ENCODE assay signal across 24 mouse cellular contexts in genomic region chr7:91853653-91854052, GRCm38 (mm10).
"Had no signal": no experiment of that assay in that cellular context is flagged by ENCODE, and none has a peak within 500 bp of the region (broad histone marks: within the 10 kb centered on the region; RNA-seq: fewer than 3 reads in every experiment).

No protein-coding gene starts in this region.

- H3K4me1 ChIP-seq: hindbrain, embryonic 10.5 days; hindbrain, embryonic 12.5 days; intestine, embryonic 15.5 days; limb, embryonic 10.5 days; limb, embryonic 12.5 days had no signal

- H3K9me3 ChIP-seq: hindbrain, embryonic 10.5 days; hindbrain, embryonic 12.5 days; intestine, embryonic 15.5 days; limb, embryonic 10.5 days; limb, embryonic 12.5 days had no signal

- ATAC-seq: forebrain, embryonic 16.5 days; hindbrain, embryonic 16.5 days; inflammation-experienced regulatory T-cells, adult 6 months; intestine, embryonic 15.5 days; intestine, postnatal 0 days had no signal

- H3K27ac ChIP-seq: gastrocnemius, adult 2 months; heart, adult 2 months; hindbrain, embryonic 10.5 days; hindbrain, embryonic 12.5 days; hindbrain, embryonic 14.5 days; intestine, embryonic 15.5 days; layer of hippocampus, adult 2 months; left cerebral cortex, adult 2 months; limb, embryonic 10.5 days; limb, embryonic 12.5 days had no signal

- H3K4me3 ChIP-seq: gastrocnemius, adult 2 months; heart, adult 2 months; hindbrain, embryonic 10.5 days; hindbrain, embryonic 12.5 days; intestine, embryonic 15.5 days; layer of hippocampus, adult 2 months; left cerebral cortex, adult 2 months; limb, embryonic 10.5 days; limb, embryonic 12.5 days had no signal

- H3K4me2 ChIP-seq: heart, embryonic 11.5 days; hindbrain, embryonic 12.5 days; hindbrain, embryonic 14.5 days; intestine, embryonic 15.5 days; limb, embryonic 12.5 days had no signal

- H3K36me3 ChIP-seq: hindbrain, embryonic 10.5 days; hindbrain, embryonic 12.5 days; intestine, embryonic 15.5 days; limb, embryonic 10.5 days; limb, embryonic 12.5 days had no signal

- H3K27me3 ChIP-seq: hindbrain, embryonic 12.5 days; intestine, embryonic 15.5 days; limb, embryonic 12.5 days had no signal

- DNase-seq: gastrocnemius, adult 2 months; gastrocnemius, postnatal 10 days; gastrocnemius, postnatal 25 days; heart, adult 2 months; heart, postnatal 10 days; heart, postnatal 4 days; kidney, adult 18-20 months; kidney, adult 8-10 months; kidney, postnatal 10 days; kidney, postnatal 25 days; kidney, postnatal 4 days had no signal

- H3K9ac ChIP-seq: hindbrain, embryonic 12.5 days; hindbrain, embryonic 14.5 days; intestine, embryonic 15.5 days; limb, embryonic 12.5 days had no signal
